Mouse (Mus musculus) testis, postnatal 10 days (tissue): Measurements from ENCODE around the gene Cfap100.

Source experiments
- DNase-seq: peaks from one replicate; pipeline ENCODE4 v3.0.0; 2021; ENCODE audit warnings: low spot score

Gene Cfap100

DNA sequence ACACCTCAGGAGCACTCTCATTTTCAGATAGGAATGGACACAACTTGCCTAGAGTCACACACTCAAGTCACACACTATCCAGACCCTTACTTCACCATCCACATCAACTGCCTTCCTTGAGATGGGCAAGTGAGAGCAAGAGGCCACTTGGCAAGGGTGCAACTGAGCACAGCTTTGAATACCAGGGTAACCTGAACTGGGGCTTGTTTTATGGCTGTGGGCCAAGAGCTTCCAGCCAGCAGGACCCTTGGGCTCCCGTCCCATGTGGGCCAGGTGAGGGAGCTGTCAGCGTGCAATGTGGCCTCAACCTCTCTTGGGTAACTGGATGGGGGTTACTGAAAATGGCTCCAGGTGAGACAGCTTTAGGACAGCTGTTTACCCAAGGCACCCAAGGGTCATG is 28.8 kb upstream of the Cfap100 start:
- no peak for DNase-seq

DNA sequence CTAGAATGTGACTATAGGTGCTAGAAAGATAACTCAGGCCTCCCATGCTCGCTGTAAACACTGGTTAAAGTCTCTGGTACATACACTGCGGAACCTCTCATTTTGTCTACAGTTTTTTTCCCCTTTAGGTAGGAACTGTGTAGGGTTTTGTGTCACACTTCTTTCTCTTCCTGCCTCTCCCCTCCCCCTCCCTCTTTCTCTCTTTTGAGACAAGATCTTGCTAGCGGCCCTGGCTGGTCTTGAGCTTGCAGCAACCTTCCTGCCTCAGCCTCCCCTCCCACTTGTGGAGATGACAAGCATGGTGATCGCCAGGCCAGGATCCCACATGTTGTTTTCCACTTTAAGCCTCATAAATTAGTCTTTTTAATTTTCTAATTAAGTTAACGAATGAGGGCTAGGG is 25.2 kb upstream of the Cfap100 start:
- no peak for DNase-seq

DNA sequence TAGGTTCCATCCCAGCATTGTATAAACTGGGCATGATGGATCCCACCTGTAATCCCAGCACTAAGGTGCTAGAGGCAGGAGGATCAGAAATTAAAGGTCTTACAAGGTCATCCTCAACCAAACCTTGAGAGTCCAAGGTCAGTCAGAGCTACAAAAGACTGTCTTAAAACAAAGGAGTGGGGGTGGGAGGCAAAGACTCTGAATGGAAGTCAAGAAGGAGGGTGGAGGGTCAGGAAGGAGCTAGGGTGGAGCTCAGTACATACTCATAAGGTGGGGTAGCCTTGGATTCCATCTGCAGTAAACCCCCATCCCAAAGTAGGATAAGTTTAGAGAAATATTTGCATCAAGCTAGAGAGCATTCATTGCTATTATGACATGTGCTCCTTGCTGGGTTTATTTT is 24.0 kb upstream of the Cfap100 start:
- no peak for DNase-seq

DNA sequence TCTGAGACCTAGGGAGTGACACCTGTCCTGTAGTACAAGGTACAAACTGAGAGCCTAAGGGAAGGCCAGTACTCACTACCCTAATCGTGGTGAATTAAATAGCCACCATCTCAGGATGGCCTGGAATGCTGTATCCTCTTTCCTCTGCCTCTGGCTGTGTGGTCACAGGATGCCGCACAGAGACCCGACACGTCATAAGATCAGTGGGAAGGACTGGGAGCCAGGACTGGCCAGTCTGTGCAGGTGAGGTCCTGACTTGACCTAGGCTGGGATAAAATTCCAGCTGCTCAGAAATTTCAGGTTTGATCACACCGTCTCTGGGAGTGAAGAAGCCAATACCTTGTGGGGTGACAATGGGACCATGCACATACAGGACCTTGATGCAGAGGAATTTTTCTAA is 22.9 kb upstream of the Cfap100 start:
- DNase-seq: no peak

DNA sequence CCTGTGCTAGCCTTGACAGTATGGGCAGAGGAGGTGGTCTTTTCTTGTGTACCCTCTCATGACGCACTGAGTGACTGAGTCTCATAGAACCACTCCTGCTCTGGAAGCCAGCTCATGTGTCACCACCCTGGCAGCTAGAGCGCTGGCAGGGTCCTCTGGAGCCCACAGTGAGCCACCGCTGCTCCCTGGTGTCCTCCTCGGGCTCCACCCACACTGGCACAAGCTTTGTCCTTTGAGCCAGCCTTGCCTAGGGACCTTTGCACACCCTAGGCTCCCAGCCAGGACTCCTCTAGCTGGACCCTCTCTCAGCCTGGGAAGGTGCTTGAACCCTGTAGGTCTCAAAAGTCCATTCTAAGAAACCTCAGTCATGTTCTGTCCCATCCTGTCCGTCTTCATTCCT is 22.1 kb upstream of the Cfap100 start:
- no peak for DNase-seq

DNA sequence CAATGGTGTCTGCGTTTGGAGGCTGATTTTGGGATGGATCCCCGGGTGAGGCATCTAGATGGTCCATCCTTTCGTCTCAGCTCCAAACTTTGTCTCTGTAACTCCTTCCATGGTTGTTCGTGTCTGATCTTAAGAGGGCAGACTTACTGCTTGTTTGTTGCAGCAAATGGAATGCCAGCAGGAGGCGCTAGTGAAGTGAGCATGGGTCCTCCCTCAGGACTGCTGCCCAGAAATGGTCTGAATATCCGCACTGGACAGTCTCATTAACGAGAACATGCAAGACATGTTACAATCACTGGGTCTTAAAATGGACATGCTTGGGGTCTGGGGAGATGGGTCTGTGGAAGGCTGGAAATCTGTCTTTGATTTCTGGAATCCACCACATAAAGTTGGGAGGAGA is 21.6 kb upstream of the Cfap100 start:
- peak; percentile 96 for DNase-seq

DNA sequence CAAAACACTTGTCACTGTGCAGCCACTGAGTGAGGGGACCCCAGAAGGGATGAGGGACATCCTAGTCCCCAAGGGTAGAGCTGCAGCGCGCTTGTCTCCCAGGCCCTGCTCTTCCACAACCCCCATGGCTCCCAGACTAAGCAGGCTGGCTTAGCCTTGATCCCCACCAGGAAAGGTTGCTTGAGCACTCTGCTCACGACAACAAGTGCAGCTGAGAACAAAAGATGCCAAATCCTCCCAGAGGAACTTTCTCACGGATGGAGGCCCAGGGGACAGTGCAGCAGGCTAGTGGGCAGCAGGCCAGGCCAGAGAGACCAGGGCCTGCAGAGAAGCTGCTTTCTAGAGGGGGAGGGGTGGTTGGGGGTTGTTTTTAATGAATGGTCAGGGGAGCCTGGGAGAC is 18.3 kb upstream of the Cfap100 start:
- DNase-seq: no peak

DNA sequence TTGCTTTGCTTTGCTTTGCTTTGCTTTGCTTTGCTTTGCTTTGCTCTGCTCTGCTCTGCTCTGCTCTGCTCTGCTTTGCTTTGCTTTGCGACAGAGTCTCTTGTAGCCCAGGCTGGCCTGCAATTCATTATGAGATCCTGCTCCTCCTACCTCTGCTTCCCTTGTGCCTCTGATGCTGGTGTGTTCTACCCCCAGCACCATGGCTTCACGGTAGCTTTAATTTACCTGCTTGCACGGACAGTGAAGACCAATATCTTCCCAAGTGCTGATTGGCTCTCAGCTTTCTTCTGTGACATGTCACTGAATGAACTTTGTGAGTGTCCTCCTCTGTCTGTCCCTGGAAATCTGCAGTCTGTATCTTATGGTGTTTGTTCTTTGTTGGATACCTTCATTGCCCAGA is 8.4 kb upstream of the Cfap100 start:
- no peak for DNase-seq

DNA sequence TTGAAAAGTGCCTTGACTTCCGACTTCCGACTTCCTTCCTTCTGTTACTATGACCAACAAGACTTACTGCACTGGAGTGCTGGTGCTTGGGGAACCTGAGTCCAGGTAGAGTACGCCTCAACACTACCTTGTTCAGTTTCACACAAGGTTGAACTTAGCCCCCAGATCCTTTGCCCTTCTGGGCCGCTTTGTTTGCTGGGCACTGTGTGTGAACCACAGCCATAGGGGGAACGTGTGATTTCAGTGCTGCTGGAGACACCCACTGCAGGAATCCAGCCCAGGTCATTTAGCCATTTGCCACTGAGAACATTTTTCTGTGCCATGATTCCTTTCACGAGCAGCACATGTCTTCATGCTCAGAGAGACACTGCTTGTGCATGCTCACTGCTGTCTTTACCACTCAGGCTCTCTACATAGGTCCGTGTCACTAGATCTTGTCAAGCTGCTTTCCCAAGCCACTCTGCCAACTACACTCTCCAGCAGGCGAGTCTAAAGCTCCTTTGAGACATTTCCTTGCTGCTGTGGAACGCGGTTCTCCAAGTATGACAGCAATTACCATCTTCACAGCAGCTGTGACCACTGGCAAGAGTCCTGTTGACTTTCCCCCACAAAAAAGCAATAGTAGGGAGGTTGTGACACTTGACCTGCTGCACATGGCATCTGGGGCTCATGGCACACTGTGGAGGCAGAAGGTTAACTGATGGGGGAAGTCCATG is 7.8 kb upstream of the Cfap100 start:
- DNase-seq: no peak

DNA sequence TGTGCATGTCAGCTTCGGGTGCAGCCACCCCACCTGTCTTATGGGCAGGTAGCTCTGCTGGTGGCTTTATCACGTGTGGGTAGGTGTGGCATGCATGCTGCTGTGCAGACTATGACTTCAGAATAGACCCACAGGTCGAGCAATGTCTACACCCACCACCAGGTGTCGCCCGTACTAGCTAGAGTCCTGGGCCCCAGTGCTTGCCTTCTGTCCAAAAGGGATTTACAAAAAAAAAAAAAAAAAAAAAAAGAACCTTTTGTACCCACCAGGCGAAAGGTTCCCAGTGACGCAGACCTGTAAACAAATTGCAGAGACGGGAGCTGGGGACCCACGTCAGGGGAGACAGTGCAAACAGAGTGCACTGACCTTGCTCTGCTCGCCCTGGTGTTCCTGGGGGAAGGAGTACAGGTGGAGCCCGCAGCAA is 6.6 kb upstream of the Cfap100 start:
- DNase-seq: peak; percentile 91

DNA sequence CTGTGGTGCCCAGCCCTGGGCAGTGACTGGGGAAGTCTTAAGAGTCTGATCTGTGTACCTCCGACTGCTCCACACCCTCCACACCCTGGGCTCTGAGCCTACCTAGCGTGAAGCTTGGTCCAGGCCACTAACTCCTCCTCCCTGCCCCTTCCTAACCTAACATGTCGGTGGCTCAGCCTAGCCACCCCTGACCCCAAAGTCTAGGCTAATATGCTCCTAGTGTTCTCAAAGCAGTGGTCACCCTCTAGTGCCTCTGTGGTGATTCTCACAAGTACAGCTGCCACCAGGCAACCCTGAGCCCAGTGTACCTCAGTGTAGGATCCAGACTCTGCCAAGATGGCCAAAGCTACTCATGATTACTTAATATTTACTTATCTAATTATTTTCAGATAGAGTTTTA is 6.1 kb upstream of the Cfap100 start:
- no peak for DNase-seq

DNA sequence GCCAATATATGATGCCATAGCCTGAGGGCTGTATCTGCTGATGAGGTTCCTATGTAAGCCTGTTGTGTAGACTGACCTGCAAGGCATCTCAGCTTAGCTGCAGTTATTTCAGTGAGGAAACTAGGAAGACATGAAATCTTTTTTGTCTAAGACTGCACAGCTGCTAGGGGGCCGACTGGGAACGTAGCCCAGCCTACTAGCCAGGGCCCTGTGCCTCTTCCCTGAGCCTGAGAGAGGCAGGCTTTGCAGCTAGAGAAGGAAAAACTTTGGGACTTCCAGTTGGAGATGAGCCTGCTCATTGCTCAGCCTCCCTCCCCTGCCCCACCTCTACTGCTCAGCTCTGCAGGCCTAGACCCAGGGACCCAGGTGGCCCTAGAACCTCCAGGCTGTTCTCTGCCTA is 2.9 kb upstream of the Cfap100 start:
- DNase-seq: no peak

DNA sequence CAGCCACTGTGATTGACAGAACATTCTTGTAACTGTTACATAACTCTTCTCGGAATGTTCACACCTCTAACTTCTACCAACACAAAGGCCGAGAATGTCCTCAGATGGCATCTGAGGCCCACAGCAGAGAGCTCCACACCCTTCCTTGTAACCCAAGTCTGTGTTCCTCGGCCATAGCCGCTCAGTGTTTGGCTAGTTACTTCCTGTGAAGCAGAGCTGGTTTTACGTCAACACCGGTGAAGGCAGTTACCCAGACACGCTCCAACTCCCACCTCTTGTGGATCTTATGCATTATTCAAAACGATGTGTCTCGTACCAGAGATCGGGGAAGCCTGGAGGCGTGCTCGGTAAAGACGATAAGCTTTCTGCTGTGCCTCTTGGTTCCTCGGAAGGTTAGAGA is 1.3 kb upstream of the Cfap100 start:
- DNase-seq: no peak

DNA sequence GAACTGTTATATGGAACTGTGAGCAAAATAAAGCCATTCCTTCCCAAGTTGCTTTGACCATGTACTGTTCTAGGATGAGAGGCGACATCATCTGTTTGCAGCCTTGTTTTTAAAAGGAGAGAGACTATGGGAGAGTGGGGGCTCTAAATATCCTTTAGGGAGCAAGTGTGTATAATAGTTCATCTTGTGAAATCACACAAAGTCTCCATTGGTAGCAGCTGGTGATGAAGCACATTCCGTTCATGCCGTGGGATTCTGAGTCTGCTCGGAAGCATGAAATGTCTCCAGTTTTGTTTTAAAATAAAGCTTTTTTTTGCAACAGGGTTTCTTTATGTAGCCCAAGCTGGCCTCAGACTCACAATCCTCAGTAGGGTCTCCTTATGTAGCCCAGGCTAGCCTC is 2.6 kb downstream of the Cfap100 start:
- no peak for DNase-seq

DNA sequence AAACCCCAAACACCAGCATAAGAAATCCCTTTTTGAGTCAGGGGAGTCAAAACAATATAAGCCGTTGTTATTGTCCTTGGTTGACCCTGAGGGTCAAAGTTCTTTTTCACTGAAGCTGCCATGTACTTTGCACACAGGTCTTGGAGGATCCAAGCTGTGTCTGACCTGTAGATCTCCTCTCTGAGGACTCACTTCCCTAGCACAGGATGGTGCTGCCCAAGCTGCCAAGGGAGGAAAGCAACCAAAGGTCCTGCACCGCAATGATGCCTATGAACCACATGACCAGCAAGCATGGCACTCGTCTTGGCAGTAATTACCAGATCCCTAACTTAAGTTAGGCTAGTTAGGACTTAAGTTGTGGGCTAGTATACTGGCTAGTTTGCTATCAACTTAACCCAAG is 3.2 kb downstream of the Cfap100 start:
- DNase-seq: no peak

DNA sequence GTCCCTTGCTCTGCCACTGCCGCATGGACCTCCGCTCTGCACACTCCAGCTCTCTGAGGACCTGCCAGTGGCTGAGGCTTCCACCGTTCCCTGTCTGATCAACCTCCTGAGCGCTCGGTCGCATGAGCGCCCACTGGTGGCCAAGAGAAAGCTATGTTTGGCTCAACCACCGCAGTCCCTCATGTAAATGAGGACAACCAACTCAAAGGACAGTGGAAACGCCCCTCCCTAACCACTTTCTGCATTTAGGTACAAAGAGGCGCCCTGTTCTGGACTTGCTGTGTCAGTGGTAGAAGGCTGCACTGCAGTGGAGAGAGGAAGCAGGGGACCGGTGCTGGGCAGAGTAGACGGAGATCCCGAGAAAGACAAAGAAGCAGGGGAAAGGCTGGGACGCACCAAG is 6.0 kb downstream of the Cfap100 start:
- peak; percentile 85 for DNase-seq

DNA sequence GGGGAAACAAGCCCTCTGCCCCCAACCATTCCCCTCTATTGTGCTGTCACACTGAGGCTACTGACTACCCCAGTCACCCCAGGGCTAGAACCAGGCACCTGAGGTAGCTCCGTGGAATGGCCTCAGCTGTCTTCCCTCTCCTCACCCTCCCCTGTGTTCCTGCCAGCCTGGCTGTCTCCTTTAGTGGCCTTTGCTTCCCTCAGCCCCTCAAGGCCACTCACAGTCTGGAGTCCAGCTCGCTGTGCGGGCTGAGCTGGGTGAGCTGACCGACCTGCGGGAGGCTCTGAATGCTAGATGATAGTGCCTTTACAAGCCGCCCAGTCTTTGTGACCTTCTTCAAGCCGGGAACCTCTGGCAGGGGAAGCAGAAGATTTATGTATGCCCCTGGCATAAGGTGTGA is 16.7 kb downstream of the Cfap100 start:
- DNase-seq: no peak

DNA sequence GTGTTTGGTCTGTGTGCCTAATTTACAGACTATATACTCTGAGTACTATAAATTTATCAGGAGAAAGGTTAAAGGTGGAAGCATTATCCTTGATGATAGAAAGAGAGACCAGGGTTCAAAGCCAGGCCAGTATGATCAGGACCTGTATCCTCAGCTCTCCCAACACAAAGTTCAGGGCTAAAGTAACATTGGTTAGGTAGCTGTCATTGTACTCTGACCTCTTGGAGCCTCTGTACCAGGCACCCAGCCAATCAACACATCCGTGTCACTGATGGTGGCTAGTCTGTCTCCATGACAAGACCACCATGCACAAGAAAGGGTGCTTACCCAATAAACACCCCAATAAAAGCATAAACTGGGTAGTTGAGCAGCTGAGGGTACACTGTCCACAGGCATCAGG is 17.6 kb downstream of the Cfap100 start:
- no peak for DNase-seq

DNA sequence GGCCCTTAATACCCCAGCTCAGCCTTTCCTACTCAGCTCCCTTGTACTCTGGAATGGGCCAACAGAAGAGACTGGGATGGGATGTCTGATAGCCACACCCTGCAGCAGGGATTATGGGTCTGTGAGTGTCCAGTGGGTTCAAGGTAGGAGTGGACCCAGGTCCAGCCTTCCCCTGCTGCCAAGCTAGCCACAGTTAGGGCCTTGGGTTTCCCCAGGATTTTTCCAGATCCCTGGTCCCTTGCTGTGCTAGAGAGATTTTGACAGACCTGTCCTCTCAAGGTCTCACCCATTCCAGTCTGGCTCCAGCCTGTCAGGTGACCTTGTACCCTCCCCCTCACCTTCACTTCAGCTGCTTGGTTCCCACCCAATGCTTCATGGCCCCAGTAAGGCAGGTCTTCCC is 20.0 kb downstream of the Cfap100 start:
- no peak for DNase-seq

DNA sequence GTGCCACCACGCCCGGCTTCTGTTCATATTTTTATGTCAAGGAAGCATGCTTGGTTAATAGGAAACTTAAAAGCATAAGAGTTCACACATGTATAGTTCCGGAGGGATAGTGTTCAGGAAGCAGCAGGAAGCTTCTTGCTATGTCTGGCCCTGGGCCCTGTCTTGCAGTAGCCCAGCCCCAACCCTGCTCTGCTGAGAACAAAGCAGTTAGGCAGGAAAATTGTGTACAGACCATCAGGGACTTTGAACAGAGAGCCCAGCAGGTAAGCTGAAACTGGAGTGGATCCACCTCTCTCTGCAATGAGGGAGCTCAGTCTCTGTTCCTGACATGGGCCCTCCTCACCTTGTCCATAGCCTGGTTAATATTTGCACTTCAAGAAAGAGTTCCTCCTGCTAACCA is 31.3 kb downstream of the Cfap100 start:
- DNase-seq: no peak

DNA sequence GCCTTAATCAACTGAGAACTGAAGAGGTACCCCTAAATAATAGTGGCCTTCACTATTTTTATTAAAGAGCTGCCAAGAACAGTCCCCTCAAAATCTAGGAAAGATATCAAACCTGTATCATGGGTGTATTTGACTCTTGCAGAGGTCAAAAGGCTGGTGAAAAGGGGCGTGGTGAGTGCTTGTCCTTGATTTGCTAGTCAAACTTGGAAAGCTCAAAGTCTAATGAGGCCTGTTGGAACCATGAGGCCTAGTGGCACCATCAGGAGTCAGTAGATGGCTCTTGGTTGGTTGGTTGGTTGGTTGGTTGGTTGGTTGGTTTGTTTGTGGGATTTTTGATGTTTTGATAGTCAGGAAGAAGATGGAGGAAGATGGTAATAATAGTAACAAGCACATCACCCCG is 32.8 kb downstream of the Cfap100 start:
- no peak for DNase-seq

DNA sequence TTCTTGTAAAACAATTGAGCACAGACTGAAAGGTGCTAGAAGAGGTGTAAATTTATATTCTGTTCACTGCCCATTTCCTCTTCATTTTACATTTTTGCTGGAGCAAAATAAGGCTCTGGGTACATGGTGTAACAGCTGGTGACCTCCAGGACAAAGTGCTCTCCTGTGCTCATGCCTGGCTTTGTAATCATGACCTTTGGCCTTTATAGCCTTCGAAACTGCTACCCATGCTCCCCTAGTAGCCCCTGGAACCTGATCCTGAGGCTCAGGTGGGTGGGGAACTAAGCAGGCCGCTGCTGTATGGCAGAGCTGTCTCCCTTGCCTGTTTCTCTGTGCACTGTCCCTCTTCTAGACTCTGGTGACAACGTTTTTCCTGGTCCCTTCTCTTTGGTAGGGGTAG is 34.6 kb downstream of the Cfap100 start:
- DNase-seq: no peak

DNA sequence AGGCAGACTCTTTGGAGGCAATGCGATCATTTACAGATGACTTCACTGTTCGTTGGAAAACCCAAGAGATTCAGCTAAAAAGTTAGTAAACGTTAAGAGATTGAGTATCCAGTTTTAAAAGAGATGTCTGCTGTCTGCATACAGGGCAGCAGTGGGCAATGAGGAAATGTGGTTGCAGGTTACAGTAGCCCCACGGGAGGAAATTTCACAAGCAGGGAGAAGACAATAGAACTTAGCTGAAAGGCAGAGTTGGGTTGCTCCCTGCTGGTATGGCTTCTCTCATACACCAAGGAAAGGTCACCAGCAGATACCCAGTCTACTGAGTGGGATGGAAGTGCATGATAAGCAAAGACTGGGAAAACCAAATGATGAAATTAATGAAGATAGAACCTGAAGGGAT is 38.0 kb downstream of the Cfap100 start:
- no peak for DNase-seq

DNA sequence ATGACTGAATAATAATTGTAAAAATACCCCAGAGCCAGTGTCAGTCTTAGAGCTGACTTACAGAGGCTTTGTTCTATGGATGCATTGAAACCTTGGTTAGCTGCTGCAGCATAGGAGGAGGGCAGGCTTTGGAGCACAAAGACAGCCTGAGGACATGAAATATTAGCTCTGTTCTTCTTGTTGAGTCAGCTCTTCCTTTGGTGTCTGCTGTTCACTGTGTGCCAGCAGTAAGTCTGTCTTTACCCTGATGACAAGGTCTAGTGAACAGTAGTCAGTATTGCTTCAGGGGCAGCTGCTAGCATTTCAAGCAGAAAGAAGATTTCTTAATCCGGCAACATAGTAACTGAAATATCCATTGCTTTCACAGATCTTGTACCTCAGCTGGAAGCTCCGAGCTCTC is 47.1 kb downstream of the Cfap100 start:
- no peak for DNase-seq

DNA sequence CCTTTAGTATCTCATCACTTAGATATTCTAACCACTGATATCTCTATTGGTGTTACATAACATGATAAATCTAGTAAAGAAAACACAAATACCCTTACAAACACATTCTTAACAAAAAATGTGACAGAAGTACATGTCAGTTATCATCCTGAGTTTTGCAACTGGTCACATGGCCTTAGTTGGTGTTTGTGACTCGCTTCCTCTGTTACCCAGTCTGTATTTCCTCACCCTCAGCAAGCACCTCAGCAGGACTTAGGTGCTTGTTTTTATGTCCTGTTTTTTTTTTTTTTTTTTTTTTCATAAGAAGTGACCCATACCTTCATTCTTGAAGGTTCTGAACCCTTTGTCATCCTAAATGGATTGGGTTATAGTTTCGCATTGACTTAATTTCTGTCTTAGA is 50.9 kb downstream of the Cfap100 start:
- no peak for DNase-seq
